Mouse (Mus musculus) heart, embryonic 13.5 days (tissue): Measurements from ENCODE around the gene Wnt2. TPM values are rescaled to one million over a fixed set of nuclear protein-coding genes. Genes with fewer than 3 reads are reported as not detected.
A peak's percentile ranks its signal among the peaks of the same experiment; 100 is the strongest.

ENCODE experiments used
- ATAC-seq: fragments of 200-750 bp; cut with Nextera tagmentation; 2 replicates; pipeline ENCODE4 v1.8.0; 2017; ENCODE audit warnings: moderate TSS enrichment; ENCODE audit not compliant: insufficient number of reproducible peaks, low FRiP score, low TSS enrichment; ENCODE audit errors: extremely low read depth
- H3K27ac ChIP-seq: fragments of 300-500 bp; sonication (generic); replicated peaks from 2 replicates; pipeline ENCODE4 v1.5.1; 2015; ENCODE audit warnings: moderate library complexity, mild to moderate bottlenecking, inconsistent platforms
- H3K27me3 ChIP-seq: fragments of 300-500 bp; sonication (generic); replicated peaks from 2 replicates; pipeline ENCODE4 v1.6.1; 2015; ENCODE audit warnings: mild to moderate bottlenecking, inconsistent platforms
- H3K36me3 ChIP-seq: fragments of 300-500 bp; sonication (generic); 2 replicates; pipeline ENCODE4 v1.6.1; 2015; ENCODE audit warnings: mild to moderate bottlenecking, inconsistent platforms
- H3K4me1 ChIP-seq: fragments of 300-500 bp; sonication (generic); 2 replicates; pipeline ENCODE4 v1.6.1; 2015; ENCODE audit warnings: inconsistent platforms
- H3K4me2 ChIP-seq: fragments of 300-500 bp; sonication (generic); 2 replicates; pipeline ENCODE4 v1.6.1; 2015; ENCODE audit warnings: inconsistent platforms, mild to moderate bottlenecking, moderate library complexity
- H3K4me3 ChIP-seq: fragments of 300-500 bp; sonication (generic); 2 replicates; pipeline ENCODE4 v1.5.1; 2015; ENCODE audit warnings: moderate library complexity, mild to moderate bottlenecking, inconsistent platforms
- H3K9ac ChIP-seq: fragments of 300-500 bp; sonication (generic); 2 replicates; pipeline ENCODE4 v1.6.1; 2015; ENCODE audit warnings: inconsistent platforms, mild to moderate bottlenecking, moderate library complexity
- H3K9me3 ChIP-seq: fragments of 300-500 bp; sonication (generic); 2 replicates; pipeline ENCODE4 v1.6.1; 2016; ENCODE audit warnings: inconsistent platforms
- WGBS: fragments of 180-500 bp; shearing (Covaris S2); methylation state at CpG from one replicate; pipeline ENCODE4 v1.1.7; 2015; ENCODE audit warnings: mixed read lengths; 5-methylcytosine and 5-hydroxymethylcytosine counted together
- polyA plus RNA-seq: library from polyadenylated mRNA; unstranded; fragments of >200 nt; fragmentation: Nextera tagmentation; extraction: Ambion mirVana; gene quantifications from 2 replicates; pipeline ENCODE4 v1.2.1, GENCODE M21; 2015

Wnt2 gene
- polyA plus RNA-seq: 6.8 and 11.5 TPM in 2 replicates

- H3K4me3 ChIP-seq: peak within 1 kb of the TSS; percentile 61
- WGBS: under 1% methylated on average over 47 of the region's 47 CpGs
- peak within 1 kb of the TSS; percentile 94 for H3K4me2 ChIP-seq
- no peak within 1 kb of the TSS for H3K27ac ChIP-seq
- no peaks in the 10 kb centered on the region for H3K36me3 ChIP-seq
- peaks cover 44% of the 10 kb centered on the region for H3K27me3 ChIP-seq
- H3K9me3 ChIP-seq: no peaks in the 10 kb centered on the region
- H3K4me1 ChIP-seq: peaks cover 25% of the 10 kb centered on the region
- H3K9ac ChIP-seq: peak within 1 kb of the TSS; percentile 72
- no peak for ATAC-seq
These were observed at the start of gene Wnt2 for GRCm38 (mm10) chr6:18029746-18030656. Gene Wnt2, minus strand, starts transcription at chr6:18030585.

DNA sequence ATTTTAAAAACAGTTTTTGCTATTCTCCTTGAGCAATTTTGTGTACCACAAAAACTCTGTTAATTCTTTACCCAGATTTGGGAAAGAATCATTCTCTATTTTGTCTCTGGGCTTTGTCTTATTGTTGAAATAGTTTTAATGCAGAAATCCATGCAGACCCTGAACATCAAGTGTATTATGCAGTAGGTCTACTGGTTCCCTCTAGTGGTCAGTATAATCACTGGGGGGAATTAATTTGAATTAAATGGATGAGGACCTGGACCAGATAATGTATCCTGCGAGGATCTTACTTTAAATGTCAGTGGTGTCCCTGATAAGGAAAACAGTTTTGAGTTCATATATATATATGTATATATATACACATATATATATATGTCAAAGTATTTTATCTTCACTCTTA lies 48.2 kb upstream of the Wnt2 start:
- Histone ChIP-seq H3K36me3 (no peaks in the 10 kb centered on the region), H3K27ac (no peak overlapping the region), H3K4me2 (no peak overlapping the region), H3K9ac (no peak overlapping the region), H3K4me3 (no peak overlapping the region), H3K4me1 (peaks cover 8% of the 10 kb centered on the region), H3K27me3 (no peaks in the 10 kb centered on the region), H3K9me3 (no peaks in the 10 kb centered on the region)
- ATAC-seq: no peak
- WGBS: 18% methylated on average over 1 of the region's 1 CpGs

- Histone ChIP-seq H3K27ac (peak overlapping the region; percentile 24; the same call in 1 of the 2 replicates), H3K27me3 (no peaks in the 10 kb centered on the region), H3K4me2 (no peak overlapping the region), H3K9me3 (no peaks in the 10 kb centered on the region), H3K4me1 (peaks cover 8% of the 10 kb centered on the region), H3K36me3 (no peaks in the 10 kb centered on the region), H3K9ac (no peak overlapping the region), H3K4me3 (no peak overlapping the region)
- WGBS: 69% methylated on average over 7 of the region's 7 CpGs
- ATAC-seq: no peak
These were observed 46.6 kb upstream of the Wnt2 start for GRCm38 (mm10) chr6:18076986-18077385.

DNA sequence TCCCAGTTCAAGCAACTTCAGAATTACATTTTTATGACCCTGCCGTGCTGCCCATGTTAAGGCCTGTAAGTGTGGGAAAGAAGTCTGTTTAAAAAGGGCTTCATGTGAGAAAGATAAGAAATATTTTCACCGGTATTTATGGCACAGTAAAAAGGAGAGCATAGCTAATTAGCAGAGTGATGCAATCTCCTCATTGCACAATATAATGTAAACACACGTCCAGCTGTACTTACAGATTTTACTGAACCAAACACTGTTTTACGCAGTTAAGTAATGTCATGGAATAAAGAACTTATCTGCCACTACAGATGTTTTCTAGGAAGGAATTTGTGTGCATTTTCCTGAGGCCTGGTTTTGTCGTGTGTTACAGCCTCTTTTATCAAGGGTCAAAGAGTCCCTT lies 46.2 kb upstream of the Wnt2 start:
- ATAC-seq: no peak

GRCm38 (mm10) chr6:18057899-18058298 lies 27.5 kb upstream of the Wnt2 start:
- Histone ChIP-seq H3K27me3 (no peaks in the 10 kb centered on the region), H3K9ac (no peak overlapping the region), H3K4me3 (no peak overlapping the region), H3K36me3 (no peaks in the 10 kb centered on the region), H3K4me2 (no peak overlapping the region), H3K27ac (no peak overlapping the region), H3K4me1 (no peaks in the 10 kb centered on the region), H3K9me3 (no peaks in the 10 kb centered on the region)
- WGBS: 84% methylated on average over 4 of the region's 4 CpGs
- ATAC-seq: no peak

More for the DNA sequence above, 46.2 kb upstream of the Wnt2 start:
- Histone ChIP-seq H3K27ac (peak overlapping the region; percentile 24; the same call in 1 of the 2 replicates), H3K9me3 (no peaks in the 10 kb centered on the region), H3K9ac (no peak overlapping the region), H3K4me1 (peaks cover 8% of the 10 kb centered on the region), H3K4me3 (no peak overlapping the region), H3K4me2 (no peak overlapping the region), H3K36me3 (no peaks in the 10 kb centered on the region), H3K27me3 (no peaks in the 10 kb centered on the region)
- WGBS: 32% methylated on average over 5 of the region's 5 CpGs

GRCm38 (mm10) chr6:18051702-18052101 lies 21.3 kb upstream of the Wnt2 start:
- Histone ChIP-seq H3K27me3 (no peaks in the 10 kb centered on the region), H3K27ac (no peak overlapping the region), H3K9ac (no peak overlapping the region), H3K4me2 (no peak overlapping the region), H3K36me3 (no peaks in the 10 kb centered on the region), H3K4me3 (no peak overlapping the region), H3K4me1 (no peaks in the 10 kb centered on the region), H3K9me3 (no peaks in the 10 kb centered on the region)
- ATAC-seq: no peak
- 66% methylated on average over 5 of the region's 5 CpGs for WGBS

DNA sequence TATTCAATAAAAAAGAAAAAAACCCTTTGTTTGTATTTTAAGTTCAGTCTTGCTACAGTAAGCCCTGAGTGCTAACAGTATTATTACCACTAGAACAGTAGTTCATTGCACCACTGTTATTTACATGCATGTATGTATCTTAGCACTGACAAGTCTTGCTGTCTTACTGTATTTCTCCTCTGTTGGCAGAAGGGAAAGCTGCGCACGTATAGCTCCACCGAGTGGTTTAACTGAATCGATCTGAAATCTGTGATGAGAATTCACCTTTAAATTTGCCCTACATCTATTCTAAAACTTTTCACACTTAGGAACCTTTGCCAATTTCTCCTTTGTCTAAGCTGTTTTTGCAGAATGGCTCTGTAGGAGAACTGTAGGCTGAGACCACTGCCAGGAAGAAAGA lies 13.9 kb upstream of the Wnt2 start:
- no peaks in the 10 kb centered on the region for H3K4me1 ChIP-seq
- H3K27me3 ChIP-seq: no peaks in the 10 kb centered on the region
- no peak overlapping the region for H3K27ac ChIP-seq
- no peaks in the 10 kb centered on the region for H3K36me3 ChIP-seq
- WGBS: 69% methylated on average over 4 of the region's 4 CpGs
- no peak overlapping the region for H3K4me3 ChIP-seq
- ATAC-seq: no peak
- H3K4me2 ChIP-seq: no peak overlapping the region
- no peak overlapping the region for H3K9ac ChIP-seq
- H3K9me3 ChIP-seq: no peaks in the 10 kb centered on the region

DNA sequence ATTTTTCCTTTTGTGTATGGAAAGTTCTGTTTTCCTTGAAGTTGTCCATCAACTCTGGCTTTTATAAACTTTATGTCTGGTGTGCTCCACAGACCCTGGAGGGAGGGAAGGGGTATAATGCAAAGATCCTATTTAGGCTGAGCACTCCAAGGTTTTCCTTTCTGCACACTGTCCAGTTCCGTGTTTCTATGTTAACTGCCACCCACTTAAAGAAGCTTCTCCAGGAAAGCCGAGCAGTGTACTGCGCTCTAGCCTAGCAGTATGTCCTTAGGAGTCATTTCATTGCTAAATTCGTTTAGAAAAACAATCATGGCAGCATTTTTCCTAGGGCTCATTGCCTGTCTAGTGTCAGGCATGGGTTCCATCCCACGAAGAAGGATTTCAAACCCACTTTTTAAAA lies 12.8 kb upstream of the Wnt2 start:
- WGBS: 66% methylated on average over 5 of the region's 5 CpGs
- Histone ChIP-seq H3K27ac (no peak overlapping the region), H3K4me2 (no peak overlapping the region), H3K9ac (no peak overlapping the region), H3K36me3 (no peaks in the 10 kb centered on the region), H3K4me3 (no peak overlapping the region), H3K9me3 (no peaks in the 10 kb centered on the region), H3K27me3 (no peaks in the 10 kb centered on the region), H3K4me1 (no peaks in the 10 kb centered on the region)
- no peak for ATAC-seq

GRCm38 (mm10) chr6:18032271-18032670 lies 1.9 kb upstream of the Wnt2 start:
- H3K4me1 ChIP-seq: peaks cover 25% of the 10 kb centered on the region
- peak overlapping the region; percentile 94 for H3K4me2 ChIP-seq
- H3K9me3 ChIP-seq: no peaks in the 10 kb centered on the region
- H3K4me3 ChIP-seq: peak overlapping the region; percentile 61
- H3K36me3 ChIP-seq: no peaks in the 10 kb centered on the region
- ATAC-seq: no peak
- peaks cover 44% of the 10 kb centered on the region for H3K27me3 ChIP-seq
- WGBS: 33% methylated on average over 6 of the region's 6 CpGs
- peak overlapping the region; percentile 54 for H3K9ac ChIP-seq
- no peak overlapping the region for H3K27ac ChIP-seq

DNA sequence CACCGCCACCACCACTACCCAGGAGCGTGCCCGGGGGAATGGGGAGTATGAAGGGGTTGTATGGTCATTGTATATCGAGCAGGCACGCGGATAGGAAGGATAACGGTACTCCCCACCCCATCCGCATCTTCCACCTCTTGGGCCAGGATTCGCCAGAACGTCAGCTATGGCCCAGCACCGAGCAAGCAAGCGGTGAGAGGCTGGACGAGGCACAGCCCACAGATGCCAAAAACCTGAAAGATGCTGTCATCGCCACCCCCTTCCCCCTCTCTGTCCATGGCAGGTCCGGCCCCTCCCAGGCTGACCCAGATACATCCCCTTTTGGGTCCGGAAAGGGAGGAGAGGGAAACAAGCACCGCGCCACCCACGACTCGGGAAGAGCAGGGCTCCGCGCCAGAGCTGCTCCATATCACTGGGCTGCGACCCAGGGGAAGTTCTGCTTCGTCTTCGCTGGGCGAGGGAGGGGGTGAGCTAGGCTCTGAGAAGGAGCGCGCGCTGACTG lies 1.2 kb upstream of the Wnt2 start:
- peak overlapping the region; percentile 94 for H3K4me2 ChIP-seq
- H3K27ac ChIP-seq: no peak overlapping the region
- peaks cover 25% of the 10 kb centered on the region for H3K4me1 ChIP-seq
- ATAC-seq: peak; percentile 70
- 0% methylated on average over 26 of the region's 29 CpGs for WGBS
- peaks cover 44% of the 10 kb centered on the region for H3K27me3 ChIP-seq
- no peaks in the 10 kb centered on the region for H3K9me3 ChIP-seq
- H3K4me3 ChIP-seq: peak overlapping the region; percentile 61
- H3K36me3 ChIP-seq: no peaks in the 10 kb centered on the region
- H3K9ac ChIP-seq: peak overlapping the region; percentile 54

GRCm38 (mm10) chr6:18030868-18031508 lies 603 bp upstream of the Wnt2 start:
- no peak for ATAC-seq
- whole genome bisulfite sequencing: 10% methylated on average over 12 of the region's 12 CpGs
- no peak overlapping the region for H3K27ac ChIP-seq
- H3K4me2 ChIP-seq: peak overlapping the region; percentile 94
- H3K4me3 ChIP-seq: peak overlapping the region; percentile 61
- peak overlapping the region; percentile 72 for H3K9ac ChIP-seq
- H3K27me3 ChIP-seq: peaks cover 44% of the 10 kb centered on the region
- H3K9me3 ChIP-seq: no peaks in the 10 kb centered on the region
- H3K36me3 ChIP-seq: no peaks in the 10 kb centered on the region
- H3K4me1 ChIP-seq: peaks cover 25% of the 10 kb centered on the region
